Mouse (Mus musculus) ES-Bruce4 (cell line): ENCODE measurements around the gene Krtap10-4.

Experiments used
- CTCF ChIP-seq: IDR thresholded peaks from one replicate; pipeline ENCODE4 v1.8.1; 2011; ENCODE audit warnings: low read depth, low read length
- EP300 ChIP-seq: IDR thresholded peaks from 2 replicates; pipeline ENCODE4 v1.6.1; 2011; ENCODE audit warnings: low read depth, low read length; ENCODE audit not compliant: insufficient read depth

GRCm38 (mm10) chr10:77852559-77852958 lies 25.7 kb upstream of the Krtap10-4 start, which contains the start of gene Gm10318:
- TF ChIP-seq CTCF (no peak), EP300 (no peak)
